Mouse (Mus musculus) kidney, embryonic 16.5 days (tissue): Measurements from ENCODE around the gene Nup62. TPM values are rescaled to one million over a fixed set of nuclear protein-coding genes. Genes with fewer than 3 reads are reported as not detected.

ENCODE experiments used
- ATAC-seq: fragments of 200-750 bp; cut with Nextera tagmentation; 2 replicates; pipeline ENCODE4 v1.8.0; 2017; ENCODE audit warnings: moderate TSS enrichment; ENCODE audit not compliant: low FRiP score, low TSS enrichment
- H3K27ac ChIP-seq: fragments of 300-500 bp; sonication (generic); 2 replicates; pipeline ENCODE4 v1.5.1; 2014; ENCODE audit warnings: low read length
- H3K27me3 ChIP-seq: fragments of 300-500 bp; sonication (generic); 2 replicates; pipeline ENCODE4 v1.6.1; 2014; ENCODE audit warnings: low read length, control low read depth, mixed read lengths; ENCODE audit not compliant: insufficient read depth
- H3K36me3 ChIP-seq: fragments of 300-500 bp; sonication (generic); 2 replicates; pipeline ENCODE4 v1.6.1; 2014; ENCODE audit warnings: low read length, control low read depth, mixed read lengths; ENCODE audit not compliant: insufficient read depth
- H3K4me1 ChIP-seq: fragments of 300-500 bp; sonication (generic); 2 replicates; pipeline ENCODE4 v1.6.1; 2014; ENCODE audit warnings: low read length, control low read depth, mixed read lengths; ENCODE audit not compliant: insufficient read depth
- H3K4me2 ChIP-seq: fragments of 300-500 bp; sonication (generic); replicated peaks from 2 replicates; pipeline ENCODE4 v1.6.1; 2014; ENCODE audit warnings: low read depth, low read length
- H3K4me3 ChIP-seq: fragments of 300-500 bp; sonication (generic); 2 replicates; pipeline ENCODE4 v1.5.1; 2014; ENCODE audit warnings: mild to moderate bottlenecking, low read length
- H3K9ac ChIP-seq: fragments of 300-500 bp; sonication (generic); replicated peaks from 2 replicates; pipeline ENCODE4 v1.6.1; 2014; ENCODE audit warnings: low read length
- H3K9me3 ChIP-seq: fragments of 300-500 bp; sonication (generic); 2 replicates; pipeline ENCODE4 v1.6.1; 2016; ENCODE audit warnings: low read length, control low read depth
- WGBS: fragments of 180-500 bp; shearing (Covaris S2); extraction: QIAGEN DNeasy Blood & Tissue Kit; methylation state at CpG from one replicate; pipeline ENCODE4 v1.1.7; 2014; 5-methylcytosine and 5-hydroxymethylcytosine counted together
- polyA plus RNA-seq: library from polyadenylated mRNA; unstranded; fragments of >200 nt; fragmentation: Nextera tagmentation; extraction: Ambion mirVana; gene quantifications from 2 replicates; pipeline ENCODE4 v1.2.1, GENCODE M21; 2015

The Nup62 gene
- polyA plus RNA-seq, 1 experiment from 2014 or later: 99.9 TPM

GRCm38 (mm10) chr7:44828706-44829105 lies 12.8 kb downstream of the Nup62 start:
- Histone ChIP-seq H3K36me3 (peaks cover 33% of the 10 kb centered on the region), H3K9me3 (no peaks in the 10 kb centered on the region), H3K4me3 (no peak overlapping the region), H3K27ac (no peak overlapping the region), H3K27me3 (no peaks in the 10 kb centered on the region), H3K4me1 (peaks cover 6% of the 10 kb centered on the region; the same call in 1 of the 2 replicates), H3K4me2 (no peak overlapping the region), H3K9ac (no peak overlapping the region)
- no peak for ATAC-seq
- 94% methylated on average over 5 of the region's 5 CpGs for WGBS

GRCm38 (mm10) chr7:44832763-44833162 lies 16.9 kb downstream of the Nup62 start:
- Histone ChIP-seq H3K9me3 (no peaks in the 10 kb centered on the region), H3K27me3 (no peaks in the 10 kb centered on the region), H3K4me1 (peaks cover 4% of the 10 kb centered on the region; the same call in 1 of the 2 replicates), H3K36me3 (peaks cover 33% of the 10 kb centered on the region), H3K27ac (no peak overlapping the region), H3K4me2 (no peak overlapping the region), H3K4me3 (no peak overlapping the region), H3K9ac (no peak overlapping the region)
- no peak for ATAC-seq
- 57% methylated on average over 4 of the region's 4 CpGs for WGBS

GRCm38 (mm10) chr7:44835373-44836015 lies 19.6 kb downstream of the Nup62 start:
- H3K9ac ChIP-seq: no peak overlapping the region
- WGBS: 83% methylated on average over 1 of the region's 1 CpGs
- H3K36me3 ChIP-seq: peaks cover 11% of the 10 kb centered on the region
- no peak overlapping the region for H3K27ac ChIP-seq
- ATAC-seq: no peak
- H3K4me1 ChIP-seq: peaks cover 16% of the 10 kb centered on the region
- peaks cover 5% of the 10 kb centered on the region; the same call in 1 of the 2 replicates for H3K27me3 ChIP-seq
- no peak overlapping the region for H3K4me2 ChIP-seq
- no peaks in the 10 kb centered on the region for H3K9me3 ChIP-seq
- H3K4me3 ChIP-seq: no peak overlapping the region

GRCm38 (mm10) chr7:44836016-44836404 lies 20.1 kb downstream of the Nup62 start:
- H3K9ac ChIP-seq: no peak overlapping the region
- no peaks in the 10 kb centered on the region for H3K9me3 ChIP-seq
- H3K27ac ChIP-seq: no peak overlapping the region
- peaks cover 16% of the 10 kb centered on the region for H3K4me1 ChIP-seq
- H3K4me2 ChIP-seq: no peak overlapping the region
- H3K27me3 ChIP-seq: peaks cover 6% of the 10 kb centered on the region; the same call in 1 of the 2 replicates
- peaks cover 11% of the 10 kb centered on the region for H3K36me3 ChIP-seq
- no peak overlapping the region for H3K4me3 ChIP-seq
- WGBS: 33% methylated on average over 3 of the region's 3 CpGs
- no peak for ATAC-seq

- Histone ChIP-seq H3K27me3 (peaks cover 6% of the 10 kb centered on the region; the same call in 1 of the 2 replicates), H3K9me3 (no peaks in the 10 kb centered on the region), H3K4me3 (no peak overlapping the region), H3K4me2 (no peak overlapping the region), H3K4me1 (peaks cover 16% of the 10 kb centered on the region), H3K36me3 (peaks cover 6% of the 10 kb centered on the region; the same call in 1 of the 2 replicates), H3K27ac (no peak overlapping the region), H3K9ac (no peak overlapping the region)
- 77% methylated on average over 9 of the region's 9 CpGs for WGBS
- ATAC-seq: no peak
Measured at GRCm38 (mm10) chr7:44836423-44837053, 20.6 kb downstream of the Nup62 start.

- H3K9me3 ChIP-seq: no peaks in the 10 kb centered on the region
- WGBS: 90% methylated on average over 6 of the region's 6 CpGs
- H3K4me1 ChIP-seq: peaks cover 16% of the 10 kb centered on the region
- H3K4me2 ChIP-seq: no peak overlapping the region
- no peak overlapping the region for H3K9ac ChIP-seq
- H3K4me3 ChIP-seq: no peak overlapping the region
- peaks cover 6% of the 10 kb centered on the region; the same call in 1 of the 2 replicates for H3K27me3 ChIP-seq
- H3K36me3 ChIP-seq: peaks cover 20% of the 10 kb centered on the region
- no peak for ATAC-seq
- no peak overlapping the region for H3K27ac ChIP-seq
Measured at GRCm38 (mm10) chr7:44838073-44838472, 22.2 kb downstream of the Nup62 start.

GRCm38 (mm10) chr7:44839171-44839490 lies 23.2 kb downstream of the Nup62 start:
- ATAC-seq: no peak
- H3K4me1 ChIP-seq: peaks cover 16% of the 10 kb centered on the region
- H3K9ac ChIP-seq: peak overlapping the region; percentile 60; the same call in 1 of the 2 replicates
- peaks cover 6% of the 10 kb centered on the region; the same call in 1 of the 2 replicates for H3K27me3 ChIP-seq
- H3K36me3 ChIP-seq: peaks cover 29% of the 10 kb centered on the region
- H3K27ac ChIP-seq: no peak overlapping the region
- H3K4me3 ChIP-seq: peak overlapping the region; percentile 39
- H3K4me2 ChIP-seq: peak overlapping the region; percentile 67
- H3K9me3 ChIP-seq: no peaks in the 10 kb centered on the region
- 31% methylated on average over 11 of the region's 11 CpGs for WGBS

- H3K4me2 ChIP-seq: peak overlapping the region; percentile 67
- H3K9me3 ChIP-seq: no peaks in the 10 kb centered on the region
- peak overlapping the region; percentile 60 for H3K9ac ChIP-seq
- H3K27ac ChIP-seq: no peak overlapping the region
- H3K36me3 ChIP-seq: peaks cover 34% of the 10 kb centered on the region
- WGBS: under 1% methylated on average over 57 of the region's 58 CpGs
- ATAC-seq: peak; percentile 69
- H3K4me3 ChIP-seq: peak overlapping the region; percentile 39
- H3K4me1 ChIP-seq: peaks cover 16% of the 10 kb centered on the region
- peaks cover 6% of the 10 kb centered on the region; the same call in 1 of the 2 replicates for H3K27me3 ChIP-seq
Measured at GRCm38 (mm10) chr7:44839491-44840191, 23.8 kb downstream of the Nup62 start.

GRCm38 (mm10) chr7:44840426-44840825 lies 24.5 kb downstream of the Nup62 start:
- Histone ChIP-seq H3K4me3 (no peak overlapping the region), H3K27ac (no peak overlapping the region), H3K4me2 (peak overlapping the region; percentile 67), H3K27me3 (peaks cover 6% of the 10 kb centered on the region; the same call in 1 of the 2 replicates), H3K9me3 (no peaks in the 10 kb centered on the region), H3K36me3 (peaks cover 42% of the 10 kb centered on the region), H3K4me1 (peaks cover 16% of the 10 kb centered on the region), H3K9ac (no peak overlapping the region)
- no peak for ATAC-seq
- 47% methylated on average over 14 of the region's 14 CpGs for WGBS
